Mouse (Mus musculus): ENCODE data around the gene Serpina3i. TPM values are rescaled to one million over a fixed set of nuclear protein-coding genes. Genes with fewer than 3 reads are reported as not detected.
"Not testable (repeated sequence)": the region's sequence is repeated elsewhere in the genome, so short reads cannot be mapped to it uniquely, and the experiment has no call there.

Serpina3i gene
- polyA plus RNA-seq, 1 experiment from 2014 or later: not detected

- no peak within 1 kb of the TSS for H3K4me3 ChIP-seq (ENCODE audit: low read depth, low read length)
- WGBS: 36% methylated on average over 5 of the region's 5 CpGs
- no peaks in the 10 kb centered on the region for H3K9me3 ChIP-seq (ENCODE audit: control insufficient read depth, low read depth, low read length)
- no peaks in the 10 kb centered on the region for H3K27me3 ChIP-seq (ENCODE audit: control insufficient read depth, insufficient read depth, low read length)
- ATAC-seq (ENCODE audit: insufficient number of reproducible peaks, insufficient read depth, low FRiP score, low read depth): no peak
- H3K36me3 ChIP-seq (ENCODE audit: control insufficient read depth, insufficient read depth, low read length): no peaks in the 10 kb centered on the region
- no peak within 1 kb of the TSS for H3K9ac ChIP-seq (replicated peaks; ENCODE audit: low read depth, low read length)
- H3K4me1 ChIP-seq (ENCODE audit: control insufficient read depth, insufficient read depth, low read length): no peaks in the 10 kb centered on the region
- H3K27ac ChIP-seq (ENCODE audit: low read length): no peak within 1 kb of the TSS
- no peak within 1 kb of the TSS for H3K4me2 ChIP-seq (replicated peaks; ENCODE audit: low read depth, low read length)
Measured at GRCm38 (mm10) chr12:104235915-104236314, 27.0 kb upstream of the Serpina3i start, which contains the start of gene Serpina3g. TSS of gene Serpina3g (plus strand) at chr12:104236245.

GRCm38 (mm10) chr12:104238048-104238447 lies 24.9 kb upstream of the Serpina3i start:
- H3K9me3 ChIP-seq (ENCODE audit: control insufficient read depth, low read depth, low read length); H3K4me3 ChIP-seq (ENCODE audit: low read depth, low read length); H3K4me1 ChIP-seq (ENCODE audit: control insufficient read depth, insufficient read depth, low read length); H3K27ac ChIP-seq (ENCODE audit: low read length); H3K4me2 ChIP-seq (replicated peaks; ENCODE audit: low read depth, low read length); H3K9ac ChIP-seq (replicated peaks; ENCODE audit: low read depth, low read length); ATAC-seq (ENCODE audit: insufficient number of reproducible peaks, insufficient read depth, low FRiP score, low read depth); H3K27me3 ChIP-seq (ENCODE audit: control insufficient read depth, insufficient read depth, low read length); H3K36me3 ChIP-seq (ENCODE audit: control insufficient read depth, insufficient read depth, low read length): not testable (repeated sequence)
- WGBS: 70% methylated on average over 1 of the region's 1 CpGs

- H3K9me3 ChIP-seq (ENCODE audit: control insufficient read depth, low read depth, low read length): no peaks in the 10 kb centered on the region
- H3K4me3 ChIP-seq (ENCODE audit: low read depth, low read length): no peak overlapping the region
- no peak overlapping the region for H3K27ac ChIP-seq (ENCODE audit: low read length)
- no peaks in the 10 kb centered on the region for H3K4me1 ChIP-seq (ENCODE audit: control insufficient read depth, insufficient read depth, low read length)
- ATAC-seq (ENCODE audit: insufficient number of reproducible peaks, insufficient read depth, low FRiP score, low read depth): no peak
- H3K27me3 ChIP-seq (ENCODE audit: control insufficient read depth, insufficient read depth, low read length): no peaks in the 10 kb centered on the region
- H3K36me3 ChIP-seq (ENCODE audit: control insufficient read depth, insufficient read depth, low read length): no peaks in the 10 kb centered on the region
- H3K9ac ChIP-seq (replicated peaks; ENCODE audit: low read depth, low read length): no peak overlapping the region
- no peak overlapping the region for H3K4me2 ChIP-seq (replicated peaks; ENCODE audit: low read depth, low read length)
Measured at GRCm38 (mm10) chr12:104243307-104243706, 19.6 kb upstream of the Serpina3i start.

- H3K4me1 ChIP-seq (ENCODE audit: control insufficient read depth, insufficient read depth, low read length): no peaks in the 10 kb centered on the region
- H3K27ac ChIP-seq (ENCODE audit: low read length): no peak overlapping the region
- ATAC-seq (ENCODE audit: insufficient number of reproducible peaks, insufficient read depth, low FRiP score, low read depth): no peak
- no peaks in the 10 kb centered on the region for H3K36me3 ChIP-seq (ENCODE audit: control insufficient read depth, insufficient read depth, low read length)
- H3K4me2 ChIP-seq (replicated peaks; ENCODE audit: low read depth, low read length): no peak overlapping the region
- H3K4me3 ChIP-seq (ENCODE audit: low read depth, low read length): no peak overlapping the region
- WGBS: 96% methylated on average over 1 of the region's 1 CpGs
- no peaks in the 10 kb centered on the region for H3K9me3 ChIP-seq (ENCODE audit: control insufficient read depth, low read depth, low read length)
- H3K27me3 ChIP-seq (ENCODE audit: control insufficient read depth, insufficient read depth, low read length): no peaks in the 10 kb centered on the region
- no peak overlapping the region for H3K9ac ChIP-seq (replicated peaks; ENCODE audit: low read depth, low read length)
Measured at GRCm38 (mm10) chr12:104245092-104245491, 17.8 kb upstream of the Serpina3i start.

GRCm38 (mm10) chr12:104245595-104245994 lies 17.3 kb upstream of the Serpina3i start:
- no peak overlapping the region for H3K9ac ChIP-seq (replicated peaks; ENCODE audit: low read depth, low read length)
- no peak overlapping the region for H3K27ac ChIP-seq (ENCODE audit: low read length)
- no peak overlapping the region for H3K4me2 ChIP-seq (replicated peaks; ENCODE audit: low read depth, low read length)
- no peak for ATAC-seq (ENCODE audit: insufficient number of reproducible peaks, insufficient read depth, low FRiP score, low read depth)
- H3K27me3 ChIP-seq (ENCODE audit: control insufficient read depth, insufficient read depth, low read length): no peaks in the 10 kb centered on the region
- H3K4me1 ChIP-seq (ENCODE audit: control insufficient read depth, insufficient read depth, low read length): no peaks in the 10 kb centered on the region
- no peaks in the 10 kb centered on the region for H3K9me3 ChIP-seq (ENCODE audit: control insufficient read depth, low read depth, low read length)
- no peaks in the 10 kb centered on the region for H3K36me3 ChIP-seq (ENCODE audit: control insufficient read depth, insufficient read depth, low read length)
- no peak overlapping the region for H3K4me3 ChIP-seq (ENCODE audit: low read depth, low read length)
- 77% methylated on average over 3 of the region's 3 CpGs for WGBS

- no peaks in the 10 kb centered on the region for H3K36me3 ChIP-seq (ENCODE audit: control insufficient read depth, insufficient read depth, low read length)
- no peak overlapping the region for H3K9ac ChIP-seq (replicated peaks; ENCODE audit: low read depth, low read length)
- H3K4me2 ChIP-seq (replicated peaks; ENCODE audit: low read depth, low read length): no peak overlapping the region
- H3K27me3 ChIP-seq (ENCODE audit: control insufficient read depth, insufficient read depth, low read length): no peaks in the 10 kb centered on the region
- no peak for ATAC-seq (ENCODE audit: insufficient number of reproducible peaks, insufficient read depth, low FRiP score, low read depth)
- H3K9me3 ChIP-seq (ENCODE audit: control insufficient read depth, low read depth, low read length): no peaks in the 10 kb centered on the region
- no peak overlapping the region for H3K27ac ChIP-seq (ENCODE audit: low read length)
- no peaks in the 10 kb centered on the region for H3K4me1 ChIP-seq (ENCODE audit: control insufficient read depth, insufficient read depth, low read length)
- no peak overlapping the region for H3K4me3 ChIP-seq (ENCODE audit: low read depth, low read length)
Measured at GRCm38 (mm10) chr12:104247553-104248002, 15.3 kb upstream of the Serpina3i start.

DNA sequence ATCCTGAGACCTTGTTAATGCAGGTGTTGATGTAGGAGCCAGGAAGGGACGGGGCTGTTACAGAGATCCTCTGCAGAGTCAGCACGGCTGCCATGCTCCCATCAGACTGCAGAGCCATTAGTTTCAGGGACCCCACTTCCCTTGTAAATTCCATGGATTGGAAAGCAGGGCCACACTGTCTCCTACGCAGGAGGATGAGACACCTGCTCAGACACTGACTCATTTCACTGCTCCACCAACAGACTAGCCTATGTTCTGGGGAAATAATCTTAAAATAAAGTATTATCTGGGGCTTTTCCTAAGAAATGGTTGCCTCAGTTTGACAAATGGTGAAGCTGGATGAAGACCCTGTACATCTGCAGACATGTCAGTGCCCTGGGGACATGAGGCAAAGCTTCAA lies 14.7 kb upstream of the Serpina3i start:
- ATAC-seq (ENCODE audit: insufficient number of reproducible peaks, insufficient read depth, low FRiP score, low read depth): no peak
- Histone ChIP-seq H3K9me3 (ENCODE audit: control insufficient read depth, low read depth, low read length) (no peaks in the 10 kb centered on the region), H3K4me3 (ENCODE audit: low read depth, low read length) (no peak overlapping the region), H3K4me2 (replicated peaks; ENCODE audit: low read depth, low read length) (no peak overlapping the region), H3K27ac (ENCODE audit: low read length) (no peak overlapping the region), H3K9ac (replicated peaks; ENCODE audit: low read depth, low read length) (no peak overlapping the region), H3K27me3 (ENCODE audit: control insufficient read depth, insufficient read depth, low read length) (no peaks in the 10 kb centered on the region), H3K36me3 (ENCODE audit: control insufficient read depth, insufficient read depth, low read length) (no peaks in the 10 kb centered on the region), H3K4me1 (ENCODE audit: control insufficient read depth, insufficient read depth, low read length) (no peaks in the 10 kb centered on the region)
- 74% methylated on average over 3 of the region's 3 CpGs for WGBS

DNA sequence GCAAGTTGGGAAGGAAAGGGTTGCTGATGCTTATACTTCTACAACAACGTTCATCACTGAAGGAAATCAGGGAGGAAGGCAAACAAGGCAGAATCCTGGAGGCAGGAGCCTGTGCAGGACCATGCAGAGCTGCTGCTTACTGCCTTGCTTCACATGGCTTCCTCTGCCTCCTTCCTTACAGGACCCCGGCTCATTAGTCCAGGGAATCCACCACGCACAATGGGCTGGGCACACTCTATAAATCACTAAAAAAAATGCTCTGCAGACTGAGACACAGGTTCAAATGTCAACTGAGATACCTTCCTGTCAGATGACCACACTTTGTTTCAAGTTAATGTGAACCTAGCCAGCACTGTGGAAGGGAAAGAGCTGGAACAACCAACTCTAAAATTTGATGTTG lies 1.9 kb upstream of the Serpina3i start:
- Histone ChIP-seq H3K27me3 (ENCODE audit: control insufficient read depth, insufficient read depth, low read length) (no peaks in the 10 kb centered on the region), H3K4me2 (replicated peaks; ENCODE audit: low read depth, low read length) (no peak overlapping the region), H3K9ac (replicated peaks; ENCODE audit: low read depth, low read length) (no peak overlapping the region), H3K4me3 (ENCODE audit: low read depth, low read length) (no peak overlapping the region), H3K27ac (ENCODE audit: low read length) (no peak overlapping the region), H3K4me1 (ENCODE audit: control insufficient read depth, insufficient read depth, low read length) (no peaks in the 10 kb centered on the region), H3K9me3 (ENCODE audit: control insufficient read depth, low read depth, low read length) (no peaks in the 10 kb centered on the region), H3K36me3 (ENCODE audit: control insufficient read depth, insufficient read depth, low read length) (no peaks in the 10 kb centered on the region)
- 43% methylated on average over 3 of the region's 3 CpGs for WGBS
- no peak for ATAC-seq (ENCODE audit: insufficient number of reproducible peaks, insufficient read depth, low FRiP score, low read depth)

DNA sequence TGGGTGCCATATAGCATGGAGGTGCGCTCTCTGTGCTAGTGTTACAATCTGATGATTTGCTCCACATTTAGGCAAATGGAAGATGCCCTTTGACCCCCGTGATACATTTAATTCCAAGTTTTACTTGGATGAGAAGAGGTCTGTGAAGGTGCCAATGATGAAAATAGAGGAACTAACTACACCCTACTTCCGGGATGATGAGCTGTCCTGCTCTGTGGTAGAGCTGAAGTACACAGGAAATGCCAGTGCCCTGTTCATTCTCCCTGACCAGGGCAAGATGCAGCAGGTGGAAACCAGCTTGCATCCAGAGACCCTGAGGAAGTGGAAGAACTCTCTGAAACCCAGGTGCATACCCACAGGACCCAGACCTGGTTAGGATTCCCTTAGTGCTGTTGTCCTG lies 3.5 kb downstream of the Serpina3i start:
- no peak overlapping the region for H3K9ac ChIP-seq (replicated peaks; ENCODE audit: low read depth, low read length)
- no peaks in the 10 kb centered on the region for H3K9me3 ChIP-seq (ENCODE audit: control insufficient read depth, low read depth, low read length)
- H3K27me3 ChIP-seq (ENCODE audit: control insufficient read depth, insufficient read depth, low read length): no peaks in the 10 kb centered on the region
- no peak overlapping the region for H3K4me2 ChIP-seq (replicated peaks; ENCODE audit: low read depth, low read length)
- ATAC-seq (ENCODE audit: insufficient number of reproducible peaks, insufficient read depth, low FRiP score, low read depth): no peak
- no peaks in the 10 kb centered on the region for H3K4me1 ChIP-seq (ENCODE audit: control insufficient read depth, insufficient read depth, low read length)
- 78% methylated on average over 3 of the region's 3 CpGs for WGBS
- no peak overlapping the region for H3K27ac ChIP-seq (ENCODE audit: low read length)
- H3K36me3 ChIP-seq (ENCODE audit: control insufficient read depth, insufficient read depth, low read length): no peaks in the 10 kb centered on the region
- H3K4me3 ChIP-seq (ENCODE audit: low read depth, low read length): no peak overlapping the region

Measured in stomach, embryonic 14.5 days (tissue).